Mouse (Mus musculus) neural tube, embryonic 13.5 days (tissue): ENCODE results near the gene Icmt. TPM values are rescaled to one million over a fixed set of nuclear protein-coding genes. Genes with fewer than 3 reads are reported as not detected.

Source experiments
- ATAC-seq: fragments of 200-750 bp; cut with Nextera tagmentation; 2 replicates; pipeline ENCODE4 v1.8.0; 2017; ENCODE audit warnings: low read depth, mild to moderate bottlenecking, moderate TSS enrichment, moderate library complexity
- H3K27ac ChIP-seq: fragments of 300-500 bp; sonication (generic); replicated peaks from 2 replicates; pipeline ENCODE4 v1.5.1; 2015; ENCODE audit warnings: moderate library complexity, mild to moderate bottlenecking, inconsistent platforms
- H3K27me3 ChIP-seq: fragments of 300-500 bp; sonication (generic); 2 replicates; pipeline ENCODE4 v1.6.1; 2015; ENCODE audit warnings: mild to moderate bottlenecking, inconsistent platforms
- H3K36me3 ChIP-seq: fragments of 300-500 bp; sonication (generic); 2 replicates; pipeline ENCODE4 v1.6.1; 2015; ENCODE audit warnings: mild to moderate bottlenecking, inconsistent platforms
- H3K4me1 ChIP-seq: fragments of 300-500 bp; sonication (generic); replicated peaks from 2 replicates; pipeline ENCODE4 v1.6.1; 2015; ENCODE audit warnings: inconsistent platforms
- H3K4me2 ChIP-seq: fragments of 300-500 bp; sonication (generic); 2 replicates; pipeline ENCODE4 v1.6.1; 2015; ENCODE audit warnings: inconsistent platforms, mild to moderate bottlenecking, moderate library complexity
- H3K4me3 ChIP-seq: fragments of 300-500 bp; sonication (generic); 2 replicates; pipeline ENCODE4 v1.5.1; 2015; ENCODE audit warnings: mild to moderate bottlenecking, inconsistent platforms
- H3K9ac ChIP-seq: fragments of 300-500 bp; sonication (generic); 2 replicates; pipeline ENCODE4 v1.6.1; 2015; ENCODE audit warnings: moderate library complexity, mild to moderate bottlenecking, inconsistent platforms
- H3K9me3 ChIP-seq: fragments of 300-500 bp; sonication (generic); 2 replicates; pipeline ENCODE4 v1.6.1; 2016; ENCODE audit warnings: inconsistent platforms
- WGBS: fragments of 180-500 bp; shearing (Covaris S2); methylation state at CpG from one replicate; pipeline ENCODE4 v1.1.7; 2015; 5-methylcytosine and 5-hydroxymethylcytosine counted together
- polyA plus RNA-seq: library from polyadenylated mRNA; unstranded; fragments of >200 nt; fragmentation: Nextera tagmentation; extraction: Ambion mirVana; gene quantifications from 2 replicates; pipeline ENCODE4 v1.2.1, GENCODE M21; 2015

Icmt gene
- polyA plus RNA-seq, 1 experiment from 2014 or later: 21.7 TPM

DNA sequence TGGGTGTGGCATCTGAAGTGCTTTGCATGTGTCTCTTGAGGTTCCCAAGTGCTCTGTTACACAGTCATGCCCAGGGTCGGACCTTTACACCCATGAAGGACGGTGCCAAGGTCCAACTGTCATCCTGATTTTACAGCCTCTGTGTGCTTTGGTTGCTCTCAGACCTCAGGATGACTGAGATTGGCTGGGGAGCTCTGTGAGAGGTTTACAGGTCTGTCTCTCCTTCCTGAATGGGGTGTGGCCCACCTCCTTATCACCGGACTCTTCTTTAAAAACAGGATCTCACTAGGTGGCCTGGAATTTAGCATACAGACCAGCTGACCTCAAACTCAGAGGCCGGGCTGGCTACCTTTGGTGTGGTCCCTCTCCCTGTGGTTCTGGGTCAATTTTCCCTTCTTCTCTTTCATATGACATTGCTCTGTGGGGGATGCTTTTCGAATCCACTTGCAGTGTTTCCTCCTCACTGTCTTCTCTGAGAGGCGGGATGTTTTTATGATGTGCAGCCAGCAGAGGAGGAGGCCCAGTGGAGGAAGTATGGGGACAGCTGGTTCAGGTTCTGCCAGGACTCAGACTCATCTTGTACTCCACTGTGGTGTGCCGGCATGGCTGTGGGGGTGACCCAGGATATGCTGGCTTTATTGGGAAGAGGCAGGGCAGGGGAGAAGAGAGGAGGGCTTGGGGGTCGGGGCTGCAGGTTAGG is 53.8 kb downstream of the Icmt start:
- 19% methylated on average over 8 of the region's 8 CpGs for WGBS
- Histone ChIP-seq H3K27ac (peak overlapping the region; percentile 89), H3K4me2 (peak overlapping the region; percentile 50), H3K9ac (peak overlapping the region; percentile 14; the same call in 1 of the 2 replicates), H3K36me3 (peaks cover 4% of the 10 kb centered on the region; the same call in 1 of the 2 replicates), H3K9me3 (no peaks in the 10 kb centered on the region), H3K4me3 (no peak overlapping the region), H3K27me3 (peaks cover 45% of the 10 kb centered on the region), H3K4me1 (peaks cover 53% of the 10 kb centered on the region)
- ATAC-seq: 0 out of 2 replicates have a peak, but pooled peaks have one; percentile 3

GRCm38 (mm10) chr4:152351422-152352305 is 54.6 kb downstream of the Icmt start:
- Histone ChIP-seq H3K36me3 (peaks cover 9% of the 10 kb centered on the region; the same call in 1 of the 2 replicates), H3K9ac (0 out of 2 replicates have a peak overlapping the region, but pooled peaks have one; percentile 14), H3K27me3 (peaks cover 44% of the 10 kb centered on the region), H3K4me1 (peaks cover 53% of the 10 kb centered on the region), H3K4me3 (no peak overlapping the region), H3K27ac (peak overlapping the region; percentile 89; the same call in 1 of the 2 replicates), H3K9me3 (no peaks in the 10 kb centered on the region), H3K4me2 (no peak overlapping the region)
- 0 out of 2 replicates have a peak, but pooled peaks have one; percentile 4 for ATAC-seq
- 17% methylated on average over 14 of the region's 14 CpGs for WGBS

GRCm38 (mm10) chr4:152353886-152354637 is 57.0 kb downstream of the Icmt start:
- H3K27ac ChIP-seq: no peak overlapping the region
- H3K9me3 ChIP-seq: no peaks in the 10 kb centered on the region
- H3K27me3 ChIP-seq: peaks cover 29% of the 10 kb centered on the region
- no peak for ATAC-seq
- no peak overlapping the region for H3K4me2 ChIP-seq
- 68% methylated on average over 14 of the region's 14 CpGs for WGBS
- H3K36me3 ChIP-seq: peaks cover 21% of the 10 kb centered on the region; the same call in 1 of the 2 replicates
- H3K4me3 ChIP-seq: no peak overlapping the region
- no peak overlapping the region for H3K9ac ChIP-seq
- peaks cover 45% of the 10 kb centered on the region for H3K4me1 ChIP-seq

GRCm38 (mm10) chr4:152355672-152356071 is 58.6 kb downstream of the Icmt start:
- no peak for ATAC-seq
- H3K9me3 ChIP-seq: no peaks in the 10 kb centered on the region
- no peak overlapping the region for H3K9ac ChIP-seq
- no peak overlapping the region for H3K4me3 ChIP-seq
- no peak overlapping the region for H3K4me2 ChIP-seq
- 89% methylated on average over 7 of the region's 7 CpGs for WGBS
- peaks cover 32% of the 10 kb centered on the region for H3K4me1 ChIP-seq
- H3K27ac ChIP-seq: no peak overlapping the region
- H3K36me3 ChIP-seq: peaks cover 21% of the 10 kb centered on the region; the same call in 1 of the 2 replicates
- peaks cover 43% of the 10 kb centered on the region for H3K27me3 ChIP-seq

Other genes starting within 250 kb of the Icmt start
- gene Plekhg5, start 224.7 kb upstream of the Icmt start, polyA plus RNA-seq: 9.9 and 10.7 TPM in 2 replicates
- gene Tnfrsf25, start 181.3 kb upstream of the Icmt start, polyA plus RNA-seq: 0.84 and 1.8 TPM in 2 replicates
- gene Espn, start 144.9 kb upstream of the Icmt start, polyA plus RNA-seq: 0.21 and 0.51 TPM in 2 replicates
- gene Hes2, start 138.4 kb upstream of the Icmt start, polyA plus RNA-seq: 0.13 and 0.15 TPM in 2 replicates
- 316 and 346 TPM in 2 replicates for gene Acot7, start 119.1 kb upstream of the Icmt start, polyA plus RNA-seq
- 10.7 and 11.8 TPM in 2 replicates for gene Gpr153, start 23.0 kb upstream of the Icmt start, polyA plus RNA-seq
- 0.24 and 0.26 TPM in 2 replicates for gene Hes3, start 5.6 kb upstream of the Icmt start, polyA plus RNA-seq
- 6.3 and 10.4 TPM in 2 replicates for gene Rnf207, start 21.8 kb downstream of the Icmt start, polyA plus RNA-seq
- 198 and 217 TPM in 2 replicates for gene Rpl22, start 28.5 kb downstream of the Icmt start, polyA plus RNA-seq
- 26.0 and 30.8 TPM in 2 replicates for gene Chd5, start 41.4 kb downstream of the Icmt start, polyA plus RNA-seq
- 4.9 and 5.4 TPM in 2 replicates for gene Nphp4, start 179.5 kb downstream of the Icmt start, polyA plus RNA-seq
- 29.3 and 32.6 TPM in 2 replicates for gene Kcnab2, start 180.6 kb downstream of the Icmt start, polyA plus RNA-seq